Comparison of ENCODE assay signal across 29 mouse cellular contexts in genomic region chr11:47981108-47981507, GRCm38 (mm10). TPM values are rescaled to one million over a fixed set of nuclear protein-coding genes. Genes with fewer than 3 reads are reported as not detected.
"Had no signal": no experiment of that assay in that cellular context is flagged by ENCODE, and none has a peak within 500 bp of the region (broad histone marks: within the 10 kb centered on the region; RNA-seq: fewer than 3 reads in every experiment).

No protein-coding gene starts in this region.

- H3K27ac ChIP-seq: heart, adult 2 months; heart, embryonic 13.5 days; heart, embryonic 15.5 days; hindbrain, embryonic 13.5 days; hindbrain, embryonic 15.5 days; hindbrain, postnatal 0 days; kidney, embryonic 15.5 days; kidney, postnatal 0 days; limb, embryonic 13.5 days; limb, embryonic 15.5 days; liver, embryonic 12.5 days; liver, embryonic 14.5 days had no signal

- H3K4me3 ChIP-seq: heart, adult 2 months; heart, embryonic 13.5 days; heart, embryonic 15.5 days; hindbrain, embryonic 13.5 days; hindbrain, embryonic 15.5 days; kidney, embryonic 15.5 days; limb, embryonic 13.5 days; limb, embryonic 15.5 days; liver, embryonic 12.5 days had no signal

- H3K9ac ChIP-seq: heart, embryonic 13.5 days; heart, embryonic 15.5 days; hindbrain, embryonic 13.5 days; hindbrain, embryonic 15.5 days; kidney, embryonic 15.5 days; limb, embryonic 13.5 days; limb, embryonic 15.5 days; liver, embryonic 12.5 days; liver, embryonic 14.5 days had no signal

- ATAC-seq: hindbrain, postnatal 0 days; intestine, embryonic 16.5 days; liver, embryonic 12.5 days had no signal

- DNase-seq: gastrocnemius, postnatal 14 days; gastrocnemius, postnatal 36 days; heart, adult 11 months; heart, adult 2 months; heart, postnatal 14 days; heart, postnatal 36 days; kidney, adult 11 months; kidney, adult 2 months; kidney, adult 9 months; kidney, postnatal 14 days; kidney, postnatal 36 days; layer of hippocampus, adult 9-11 months; layer of hippocampus, postnatal 36 days; left cerebral cortex, postnatal 4 days had no signal

- H3K4me1 ChIP-seq: heart, embryonic 13.5 days; heart, embryonic 15.5 days; hindbrain, embryonic 13.5 days; kidney, embryonic 15.5 days; limb, embryonic 13.5 days; limb, embryonic 15.5 days; liver, embryonic 12.5 days had no signal

- H3K9me3 ChIP-seq: heart, embryonic 13.5 days; heart, embryonic 15.5 days; hindbrain, embryonic 13.5 days; hindbrain, embryonic 15.5 days; kidney, embryonic 15.5 days; limb, embryonic 13.5 days; limb, embryonic 15.5 days; liver, embryonic 12.5 days had no signal

- H3K27me3 ChIP-seq: hindbrain, embryonic 15.5 days; limb, embryonic 15.5 days had no signal

- H3K36me3 ChIP-seq: heart, embryonic 13.5 days; heart, embryonic 15.5 days; hindbrain, embryonic 13.5 days; hindbrain, embryonic 15.5 days; kidney, embryonic 15.5 days; limb, embryonic 13.5 days; limb, embryonic 15.5 days; liver, embryonic 12.5 days had no signal

- H3K4me2 ChIP-seq: heart, embryonic 11.5 days; heart, embryonic 13.5 days; heart, embryonic 15.5 days; hindbrain, embryonic 13.5 days; hindbrain, embryonic 15.5 days; kidney, embryonic 15.5 days; limb, embryonic 13.5 days; limb, embryonic 15.5 days; liver, embryonic 12.5 days had no signal

RNA-seq across cellular contexts. Expression of gene Sgcd, which starts 7.7 kb away (rescaled TPM):
- total RNA-seq: hematopoietic stem cell, adult 5-6 weeks had no signal
- polyA plus RNA-seq: liver, adult 2 months had no signal
